Mouse (Mus musculus) midbrain, postnatal 0 days (tissue): ENCODE measurements around the gene Gm10447. TPM values are rescaled to one million over a fixed set of nuclear protein-coding genes. Genes with fewer than 3 reads are reported as not detected.

Experiments used
- ATAC-seq: fragments of 200-750 bp; cut with Nextera tagmentation; 2 replicates; pipeline ENCODE4 v1.8.0; 2017; ENCODE audit warnings: moderate number of reproducible peaks, mild to moderate bottlenecking, moderate TSS enrichment, moderate library complexity; ENCODE audit not compliant: low FRiP score
- DNase-seq: peaks from one replicate; pipeline ENCODE4 v3.0.0-alpha.2; 2015; ENCODE audit warnings: low spot score
- H3K27ac ChIP-seq: fragments of 300-500 bp; sonication (generic); 2 replicates; pipeline ENCODE4 v1.5.1; 2014; ENCODE audit warnings: low read depth, mild to moderate bottlenecking, low read length, mixed read lengths
- H3K27me3 ChIP-seq: fragments of 300-500 bp; sonication (generic); 2 replicates; pipeline ENCODE4 v1.6.1; 2014; ENCODE audit warnings: low read length, control low read depth, mixed read lengths; ENCODE audit not compliant: insufficient read depth
- H3K36me3 ChIP-seq: fragments of 300-500 bp; sonication (generic); 2 replicates; pipeline ENCODE4 v1.6.1; 2014; ENCODE audit warnings: low read length, control low read depth, mixed read lengths; ENCODE audit not compliant: insufficient read depth
- H3K4me1 ChIP-seq: fragments of 300-500 bp; sonication (generic); 2 replicates; pipeline ENCODE4 v1.6.1; 2014; ENCODE audit warnings: mild to moderate bottlenecking, control low read depth, antibody characterized with exemption, low read length, mixed read lengths; ENCODE audit not compliant: insufficient read depth
- H3K4me2 ChIP-seq: fragments of 300-500 bp; sonication (generic); 2 replicates; pipeline ENCODE4 v1.6.1; 2014; ENCODE audit warnings: low read depth, mild to moderate bottlenecking, low read length, mixed read lengths; ENCODE audit not compliant: poor library complexity, severe bottlenecking
- H3K4me3 ChIP-seq: fragments of 300-500 bp; sonication (generic); 2 replicates; pipeline ENCODE4 v1.5.1; 2014; ENCODE audit warnings: low read depth, mild to moderate bottlenecking, low read length, moderate library complexity
- H3K9ac ChIP-seq: fragments of 300-500 bp; sonication (generic); replicated peaks from 2 replicates; pipeline ENCODE4 v1.6.1; 2014; ENCODE audit warnings: mild to moderate bottlenecking, low read length, moderate library complexity, mixed read lengths; ENCODE audit not compliant: poor library complexity, severe bottlenecking
- H3K9me3 ChIP-seq: fragments of 300-500 bp; sonication (generic); 2 replicates; pipeline ENCODE4 v1.6.1; 2016; ENCODE audit warnings: low read length, control low read depth
- CTCF ChIP-seq: IDR thresholded peaks from 2 replicates; pipeline ENCODE4 v1.5.1; 2016; ENCODE audit warnings: antibody characterized with exemption, mild to moderate bottlenecking
- WGBS: fragments of 180-500 bp; shearing (Covaris S2); extraction: QIAGEN DNeasy Blood & Tissue Kit; methylation state at CpG from one replicate; pipeline ENCODE4 v1.1.7; 2014; 5-methylcytosine and 5-hydroxymethylcytosine counted together
- polyA plus RNA-seq: library from polyadenylated mRNA; unstranded; fragments of >200 nt; fragmentation: Nextera tagmentation; extraction: Ambion mirVana; gene quantifications from 2 replicates; pipeline ENCODE4 v1.2.1, GENCODE M21; 2015
- total RNA-seq: library from RNA; depleted of rRNA; stranded (reverse); fragments of >200 nt; gene quantifications from 2 replicates; pipeline ENCODE4 v1.2.3, GENCODE M21; 2014

Gm10447 gene
- total and polyA plus RNA-seq, 2 experiments from 2014 or later: 0.11 TPM; not detected in 1

GRCm38 (mm10) chr11:53452396-53452795 lies 4.5 kb downstream of the Gm10447 start:
- peaks cover 11% of the 10 kb centered on the region; the same call in 1 of the 2 replicates for H3K27me3 ChIP-seq
- no peaks in the 10 kb centered on the region for H3K9me3 ChIP-seq
- no peak for TF ChIP-seq CTCF
- H3K36me3 ChIP-seq: no peaks in the 10 kb centered on the region
- no peak overlapping the region for H3K4me3 ChIP-seq
- DNase-seq (no peak), ATAC-seq (no peak)
- no peak overlapping the region for H3K9ac ChIP-seq
- WGBS: 94% methylated on average over 9 of the region's 9 CpGs
- H3K4me1 ChIP-seq: no peaks in the 10 kb centered on the region
- H3K27ac ChIP-seq: no peak overlapping the region
- H3K4me2 ChIP-seq: no peak overlapping the region

- DNase-seq (no peak), ATAC-seq (no peak)
- H3K27me3 ChIP-seq: peaks cover 7% of the 10 kb centered on the region; the same call in 1 of the 2 replicates
- no peak overlapping the region for H3K4me2 ChIP-seq
- H3K9ac ChIP-seq: no peak overlapping the region
- H3K9me3 ChIP-seq: no peaks in the 10 kb centered on the region
- H3K36me3 ChIP-seq: no peaks in the 10 kb centered on the region
- no peak overlapping the region for H3K27ac ChIP-seq
- WGBS: 68% methylated on average over 2 of the region's 2 CpGs
- H3K4me3 ChIP-seq: no peak overlapping the region
- TF ChIP-seq CTCF: no peak
- H3K4me1 ChIP-seq: no peaks in the 10 kb centered on the region
These were observed 5.5 kb downstream of the Gm10447 start for GRCm38 (mm10) chr11:53451361-53451760.

- Histone ChIP-seq H3K27ac (no peak overlapping the region), H3K9ac (no peak overlapping the region), H3K9me3 (no peaks in the 10 kb centered on the region), H3K27me3 (peaks cover 4% of the 10 kb centered on the region; the same call in 1 of the 2 replicates), H3K4me2 (no peak overlapping the region), H3K36me3 (no peaks in the 10 kb centered on the region), H3K4me3 (no peak overlapping the region), H3K4me1 (no peaks in the 10 kb centered on the region)
- DNase-seq (no peak), ATAC-seq (no peak)
- TF ChIP-seq CTCF: no peak
- WGBS: 69% methylated on average over 15 of the region's 15 CpGs
These were observed 6.7 kb downstream of the Gm10447 start for GRCm38 (mm10) chr11:53450070-53450705.

- H3K4me2 ChIP-seq: no peak overlapping the region
- H3K9ac ChIP-seq: no peak overlapping the region
- no peaks in the 10 kb centered on the region for H3K9me3 ChIP-seq
- H3K36me3 ChIP-seq: no peaks in the 10 kb centered on the region
- no peak for TF ChIP-seq CTCF
- H3K4me3 ChIP-seq: no peak overlapping the region
- no peak for ATAC-seq
- no peaks in the 10 kb centered on the region for H3K4me1 ChIP-seq
- DNase-seq: no peak
- WGBS: 85% methylated on average over 1 of the region's 1 CpGs
- no peak overlapping the region for H3K27ac ChIP-seq
- H3K27me3 ChIP-seq: no peaks in the 10 kb centered on the region
These were observed 8.4 kb downstream of the Gm10447 start for GRCm38 (mm10) chr11:53448529-53448928.

DNA sequence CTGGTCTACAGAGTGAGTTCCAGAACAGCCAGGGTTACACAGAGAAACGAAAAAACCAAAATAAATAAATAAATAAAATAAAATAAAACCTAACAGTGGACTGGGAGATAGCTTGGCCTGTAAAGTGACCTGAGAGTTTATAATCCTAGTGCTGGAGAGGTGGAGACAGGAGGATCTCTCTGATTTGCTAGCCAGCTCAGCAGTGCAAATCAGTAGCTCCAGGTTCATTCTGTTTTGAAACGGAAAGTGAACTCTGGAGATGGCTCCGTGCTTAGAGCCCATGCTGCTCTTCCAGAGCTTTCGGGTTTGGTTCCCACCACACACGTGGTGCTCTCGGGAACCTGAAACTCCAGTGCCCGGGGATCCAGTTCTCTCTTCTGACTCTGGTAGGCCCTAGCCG lies 8.9 kb downstream of the Gm10447 start:
- Histone ChIP-seq H3K27ac (no peak overlapping the region), H3K36me3 (no peaks in the 10 kb centered on the region), H3K4me2 (no peak overlapping the region), H3K9ac (no peak overlapping the region), H3K9me3 (no peaks in the 10 kb centered on the region), H3K4me1 (no peaks in the 10 kb centered on the region), H3K27me3 (no peaks in the 10 kb centered on the region), H3K4me3 (no peak overlapping the region)
- no peak for TF ChIP-seq CTCF
- DNase-seq (no peak), ATAC-seq (no peak)
- 84% methylated on average over 8 of the region's 8 CpGs for WGBS

- no peak for DNase-seq
- Histone ChIP-seq H3K9me3 (no peaks in the 10 kb centered on the region), H3K4me3 (no peak overlapping the region), H3K4me2 (no peak overlapping the region), H3K27me3 (no peaks in the 10 kb centered on the region), H3K27ac (no peak overlapping the region), H3K4me1 (no peaks in the 10 kb centered on the region), H3K9ac (no peak overlapping the region), H3K36me3 (no peaks in the 10 kb centered on the region)
- 88% methylated on average over 13 of the region's 13 CpGs for WGBS
- TF ChIP-seq CTCF: no peak
- no peak for ATAC-seq
These were observed 10.7 kb downstream of the Gm10447 start for GRCm38 (mm10) chr11:53446183-53446582.
